25 mouse cellular contexts compared by ENCODE assay signal in the genomic region with DNA sequence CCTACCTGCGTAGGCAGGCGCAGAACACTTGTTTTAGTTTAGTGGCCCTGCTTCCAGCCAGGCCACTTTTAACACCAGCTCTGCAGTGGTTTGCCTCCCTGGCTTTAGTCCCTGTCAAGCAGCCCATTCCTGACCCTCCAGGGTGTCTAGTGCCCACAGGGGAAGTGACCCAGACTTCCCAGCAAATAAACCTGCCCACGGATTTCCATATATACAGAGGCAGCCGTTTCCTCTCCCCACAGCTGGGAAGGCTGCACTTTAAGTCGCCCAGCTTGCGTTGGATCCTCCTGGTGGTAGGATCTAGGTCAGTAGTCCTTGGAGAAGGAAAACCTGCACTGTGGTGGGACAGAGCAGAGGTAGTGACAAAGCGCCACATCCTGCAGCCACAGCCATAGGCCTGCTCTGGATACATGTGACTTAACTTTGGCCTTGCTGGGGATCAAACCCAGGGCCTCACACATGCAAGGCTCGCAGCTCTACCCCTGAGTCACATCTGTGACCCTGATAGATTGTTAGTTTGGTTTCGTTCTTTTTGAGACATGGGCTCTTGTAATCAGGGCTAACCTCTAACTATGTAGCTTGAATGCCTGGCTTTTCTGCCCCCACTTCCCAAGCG. TPM values are rescaled to one million over a fixed set of nuclear protein-coding genes. Genes with fewer than 3 reads are reported as not detected.
DNase-seq lines count a peak whose midpoint lies in the region; ATAC-seq and TF ChIP-seq lines count a peak whose summit lies in the region.
"Had no signal": no experiment of that assay in that cellular context is flagged by ENCODE, and none has a peak within 500 bp of the region (broad histone marks: within the 10 kb centered on the region; RNA-seq: fewer than 3 reads in every experiment).

No protein-coding gene starts in this region.

- peaks cover 6% of the 10 kb centered on the region for H3K4me1 ChIP-seq in hindbrain, embryonic 10.5 days (replicated peaks)
- H3K4me1 ChIP-seq in hindbrain, embryonic 11.5 days (replicated peaks; ENCODE audit: control insufficient read depth, insufficient read depth, low read length) = no peaks in the 10 kb centered on the region
- H3K4me1 ChIP-seq in lung, embryonic 14.5 days (ENCODE audit: insufficient read depth) = no peaks in the 10 kb centered on the region
- no peaks in the 10 kb centered on the region for H3K4me1 ChIP-seq in lung, adult 2 months (ENCODE audit: control insufficient read depth, insufficient read depth, low read length)
- H3K4me1 ChIP-seq: embryonic facial prominence, embryonic 12.5 days; limb, embryonic 10.5 days; midbrain, embryonic 12.5 days had no signal

- peak overlapping the region; percentile 56 for H3K27ac ChIP-seq in hindbrain, embryonic 10.5 days
- no peak overlapping the region for H3K27ac ChIP-seq in hindbrain, embryonic 11.5 days (ENCODE audit: low read depth, low read length)
- no peak overlapping the region for H3K27ac ChIP-seq in lung, embryonic 14.5 days (ENCODE audit: low read depth)
- H3K27ac ChIP-seq: embryonic facial prominence, embryonic 12.5 days; layer of hippocampus, adult 2 months; limb, embryonic 10.5 days; midbrain, embryonic 12.5 days had no signal

- peak; percentile 75 for DNase-seq in adrenal gland, adult 2 months
- no peak for DNase-seq in adrenal gland, postnatal 25 days
- no peak for DNase-seq in hindbrain, embryonic 10.5 days (ENCODE audit: low spot score)
- DNase-seq in hindbrain, embryonic 11.5 days (ENCODE audit: low spot score) = no peak
- DNase-seq in lung, embryonic 14.5 days = peak; percentile 45
- no peak for DNase-seq in lung, adult 2 months
- peak; percentile 23 for DNase-seq in mesoderm, embryonic 11.5 days (ENCODE audit: low read depth, low spot score)
- DNase-seq: cerebellum, adult 11 months; cerebellum, postnatal 36 days; heart, adult 11 months; heart, postnatal 10 days; kidney, postnatal 10 days; lung, postnatal 14 days; thymus, postnatal 4 days had no signal

- TF ChIP-seq CTCF in lung, embryonic 14.5 days (IDR thresholded peaks at IDR 0.05; ENCODE audit: low read depth) = peak; percentile 38; the same call in 1 of the 2 replicates
- TF ChIP-seq CTCF in lung, adult 2 months (IDR thresholded peaks at IDR 0.05; ENCODE audit: insufficient read depth, low read length) = no peak

- H3K27me3 ChIP-seq in hindbrain, embryonic 10.5 days (ENCODE audit: insufficient read depth, poor library complexity, severe bottlenecking) = no peaks in the 10 kb centered on the region
- H3K27me3 ChIP-seq in hindbrain, embryonic 11.5 days (ENCODE audit: control insufficient read depth, insufficient read depth, low read length) = no peaks in the 10 kb centered on the region
- no peaks in the 10 kb centered on the region for H3K27me3 ChIP-seq in lung, embryonic 14.5 days (ENCODE audit: insufficient read depth, low read length)
- H3K27me3 ChIP-seq: embryonic facial prominence, embryonic 12.5 days; midbrain, embryonic 12.5 days had no signal

- H3K9ac ChIP-seq in hindbrain, embryonic 11.5 days (ENCODE audit: low read depth, low read length) = no peak overlapping the region
- H3K9ac ChIP-seq in lung, embryonic 14.5 days = no peak overlapping the region
- H3K9ac ChIP-seq: embryonic facial prominence, embryonic 12.5 days; midbrain, embryonic 12.5 days had no signal

- no peak overlapping the region for H3K4me3 ChIP-seq in hindbrain, embryonic 10.5 days
- no peak overlapping the region for H3K4me3 ChIP-seq in hindbrain, embryonic 11.5 days (ENCODE audit: low read depth, low read length)
- H3K4me3 ChIP-seq in lung, embryonic 14.5 days (ENCODE audit: low read depth, low read length) = no peak overlapping the region
- no peak overlapping the region for H3K4me3 ChIP-seq in lung, adult 2 months (replicated peaks; ENCODE audit: extremely low read depth, low read depth, low read length)
- H3K4me3 ChIP-seq: embryonic facial prominence, embryonic 12.5 days; layer of hippocampus, adult 2 months; limb, embryonic 10.5 days; midbrain, embryonic 12.5 days had no signal

- H3K4me2 ChIP-seq in hindbrain, embryonic 11.5 days (replicated peaks; ENCODE audit: low read depth, low read length) = no peak overlapping the region
- H3K4me2 ChIP-seq in lung, embryonic 14.5 days = no peak overlapping the region
- H3K4me2 ChIP-seq: embryonic facial prominence, embryonic 12.5 days; liver, embryonic 11.5 days; midbrain, embryonic 12.5 days had no signal

- no peaks in the 10 kb centered on the region for H3K36me3 ChIP-seq in hindbrain, embryonic 10.5 days
- no peaks in the 10 kb centered on the region for H3K36me3 ChIP-seq in hindbrain, embryonic 11.5 days (ENCODE audit: control insufficient read depth, insufficient read depth, low read length)
- H3K36me3 ChIP-seq in lung, embryonic 14.5 days (ENCODE audit: insufficient read depth) = no peaks in the 10 kb centered on the region
- H3K36me3 ChIP-seq: embryonic facial prominence, embryonic 12.5 days; G1E; limb, embryonic 10.5 days; midbrain, embryonic 12.5 days had no signal

- no peak for ATAC-seq in hindbrain, embryonic 11.5 days (ENCODE audit: low FRiP score)
- no peak for ATAC-seq in lung, embryonic 14.5 days (ENCODE audit: insufficient read depth)
- no peak for ATAC-seq in megakaryocyte-erythroid progenitor cell, adult 5-6 weeks (replicated peaks; ENCODE audit: low FRiP score, low TSS enrichment, poor library complexity, severe bottlenecking)
- ATAC-seq: CD4-positive, CD25-positive, alpha-beta regulatory T cell, adult 4 months; forebrain, embryonic 16.5 days; inflammation-experienced regulatory T-cells, adult 6 months had no signal

- 70% methylated on average over 10 of the region's 10 CpGs for WGBS in hindbrain, embryonic 10.5 days
- WGBS in hindbrain, embryonic 11.5 days = 74% methylated on average over 10 of the region's 10 CpGs
- whole genome bisulfite sequencing in lung, embryonic 14.5 days = 50% methylated on average over 10 of the region's 10 CpGs
- 56% methylated on average over 10 of the region's 10 CpGs for WGBS in lung, adult 2 months

- TF ChIP-seq POLR2A in lung, adult 2 months (IDR thresholded peaks at IDR 0.05; ENCODE audit: borderline replicate concordance, extremely low read depth, low read depth, low read length) = no peak

- no peaks in the 10 kb centered on the region for H3K9me3 ChIP-seq in hindbrain, embryonic 10.5 days
- no peaks in the 10 kb centered on the region for H3K9me3 ChIP-seq in hindbrain, embryonic 11.5 days (ENCODE audit: control insufficient read depth, low read length)
- H3K9me3 ChIP-seq in lung, embryonic 14.5 days (ENCODE audit: low read depth, low read length) = no peaks in the 10 kb centered on the region
- H3K9me3 ChIP-seq: embryonic facial prominence, embryonic 12.5 days; G1E; limb, embryonic 10.5 days; midbrain, embryonic 12.5 days had no signal

RNA-seq across cellular contexts. Expression of a gene that starts 7.2 kb away (rescaled TPM):
- total RNA-seq in adrenal gland, adult 2 months (2021) = 10 to 100 TPM; 41.3 to 58.6 TPM
- polyA plus RNA-seq in adrenal gland, adult 2 months (2012; rRNA removed) = 6.4 and 8.5 TPM in 2 replicates
- 22.0 and 34.8 TPM in 2 replicates for total RNA-seq in adrenal gland, postnatal 25 days (2021)
- polyA plus RNA-seq in hindbrain, embryonic 10.5 days (2016; fragmentation: Nextera tagmentation; extraction: Ambion mirVana) = 0.13 TPM in 1 of 2 replicates, not detected in the other
- not detected in 2 replicates for polyA plus RNA-seq in hindbrain, embryonic 11.5 days (2014; fragmentation: Nextera tagmentation; extraction: Ambion mirVana)
- polyA plus RNA-seq in lung, embryonic 14.5 days (2014; fragmentation: Nextera tagmentation; extraction: Ambion mirVana) = not detected in 2 replicates
- polyA plus RNA-seq in lung, adult 2 months (2012; rRNA removed) = 0.23 and 0.82 TPM in 2 replicates
- total RNA-seq in megakaryocyte-erythroid progenitor cell, adult 5-6 weeks (2014; fragmentation: Nextera tagmentation) = not detected in 2 replicates
- not detected in 2 replicates for total RNA-seq in megakaryocyte-erythroid progenitor cell, adult 5-6 weeks (2017)
- total RNA-seq: layer of hippocampus, adult 2 months; neutrophil, adult 5-6 weeks had no signal
- polyA plus RNA-seq: CD4-positive, CD25-positive, alpha-beta regulatory T cell, adult 4 months; embryonic facial prominence, embryonic 12.5 days; forebrain, embryonic 16.5 days; G1E; inflammation-experienced regulatory T-cells, adult 6 months; limb, embryonic 10.5 days; midbrain, embryonic 12.5 days had no signal

RNA-seq across cellular contexts. Expression of a gene that starts 13.9 kb away (rescaled TPM):
- 10 to 100 TPM; 58.0 to 74.0 TPM for total RNA-seq in adrenal gland, adult 2 months (2021)
- polyA plus RNA-seq in adrenal gland, adult 2 months (2012; rRNA removed) = 124 and 143 TPM in 2 replicates
- 62.2 and 66.7 TPM in 2 replicates for total RNA-seq in adrenal gland, postnatal 25 days (2021)
- polyA plus RNA-seq in hindbrain, embryonic 10.5 days (2016; fragmentation: Nextera tagmentation; extraction: Ambion mirVana) = 1.2 and 1.6 TPM in 2 replicates
- polyA plus RNA-seq in hindbrain, embryonic 11.5 days (2014; fragmentation: Nextera tagmentation; extraction: Ambion mirVana) = 0.91 and 0.99 TPM in 2 replicates
- polyA plus RNA-seq in lung, embryonic 14.5 days (2014; fragmentation: Nextera tagmentation; extraction: Ambion mirVana) = 1.3 and 1.8 TPM in 2 replicates
- 0.82 and 2.3 TPM in 2 replicates for polyA plus RNA-seq in lung, adult 2 months (2012; rRNA removed)
- total RNA-seq in megakaryocyte-erythroid progenitor cell, adult 5-6 weeks (2014; fragmentation: Nextera tagmentation) = not detected in 2 replicates
- total RNA-seq in megakaryocyte-erythroid progenitor cell, adult 5-6 weeks (2017) = not detected in 2 replicates
- total RNA-seq: neutrophil, adult 5-6 weeks had no signal
- polyA plus RNA-seq: CD4-positive, CD25-positive, alpha-beta regulatory T cell, adult 4 months; G1E had no signal

RNA-seq across cellular contexts. Expression of a gene that starts 19.1 kb away (rescaled TPM):
- 100 to 1,000 TPM; 536 to 579 TPM for total RNA-seq in adrenal gland, adult 2 months (2021)
- 474 and 524 TPM in 2 replicates for polyA plus RNA-seq in adrenal gland, adult 2 months (2012; rRNA removed)
- 488 and 620 TPM in 2 replicates for total RNA-seq in adrenal gland, postnatal 25 days (2021)
- 23.1 and 25.5 TPM in 2 replicates for polyA plus RNA-seq in hindbrain, embryonic 10.5 days (2016; fragmentation: Nextera tagmentation; extraction: Ambion mirVana)
- 11.8 and 13.4 TPM in 2 replicates for polyA plus RNA-seq in hindbrain, embryonic 11.5 days (2014; fragmentation: Nextera tagmentation; extraction: Ambion mirVana)
- polyA plus RNA-seq in lung, embryonic 14.5 days (2014; fragmentation: Nextera tagmentation; extraction: Ambion mirVana) = 12.7 and 14.0 TPM in 2 replicates
- 52.7 and 62.6 TPM in 2 replicates for polyA plus RNA-seq in lung, adult 2 months (2012; rRNA removed)
- total RNA-seq in megakaryocyte-erythroid progenitor cell, adult 5-6 weeks (2014; fragmentation: Nextera tagmentation) = 4.8 and 11.0 TPM in 2 replicates
- total RNA-seq in megakaryocyte-erythroid progenitor cell, adult 5-6 weeks (2017) = 2.9 and 3.9 TPM in 2 replicates

RNA-seq across cellular contexts. Expression of a gene that starts 52.0 kb away (rescaled TPM):
- total RNA-seq in adrenal gland, adult 2 months (2021) = 10 to 100 TPM; 25.7 to 36.4 TPM
- polyA plus RNA-seq in adrenal gland, adult 2 months (2012; rRNA removed) = 35.2 and 39.5 TPM in 2 replicates
- total RNA-seq in adrenal gland, postnatal 25 days (2021) = 26.8 and 30.4 TPM in 2 replicates
- 16.5 and 19.5 TPM in 2 replicates for polyA plus RNA-seq in hindbrain, embryonic 10.5 days (2016; fragmentation: Nextera tagmentation; extraction: Ambion mirVana)
- polyA plus RNA-seq in hindbrain, embryonic 11.5 days (2014; fragmentation: Nextera tagmentation; extraction: Ambion mirVana) = 14.0 and 15.2 TPM in 2 replicates
- 33.7 and 46.0 TPM in 2 replicates for polyA plus RNA-seq in lung, embryonic 14.5 days (2014; fragmentation: Nextera tagmentation; extraction: Ambion mirVana)
- 11.4 and 17.5 TPM in 2 replicates for polyA plus RNA-seq in lung, adult 2 months (2012; rRNA removed)
- 0.72 TPM in 1 of 2 replicates, not detected in the other for total RNA-seq in megakaryocyte-erythroid progenitor cell, adult 5-6 weeks (2014; fragmentation: Nextera tagmentation)
- total RNA-seq in megakaryocyte-erythroid progenitor cell, adult 5-6 weeks (2017) = not detected in 2 replicates
- total RNA-seq: neutrophil, adult 5-6 weeks had no signal

Comparison
In these comparisons a context has a peak if more than half of its experiments do, and no peak if none do; other contexts are left out.
1. DNase-seq: peak in adrenal gland, adult 2 months (single experiment), lung, embryonic 14.5 days (single experiment) and mesoderm, embryonic 11.5 days (single experiment); none in adrenal gland, postnatal 25 days (single experiment), hindbrain, embryonic 10.5 days (single experiment), hindbrain, embryonic 11.5 days (single experiment) and lung, adult 2 months (single experiment).
2. RNA of a gene that starts 13.9 kb away (polyA plus RNA-seq): 124 to 143 TPM in adrenal gland, adult 2 months; 1.3 to 1.8 TPM in lung, embryonic 14.5 days, 1.2 to 1.6 TPM in hindbrain, embryonic 10.5 days, 0.91 to 0.99 TPM in hindbrain, embryonic 11.5 days and 0.82 to 2.3 TPM in lung, adult 2 months; every median in the first group is over 10 times any median in the second.